Mouse (Mus musculus) heart, embryonic 11.5 days (tissue): Measurements from ENCODE around the gene Nol9. TPM values are rescaled to one million over a fixed set of nuclear protein-coding genes. Genes with fewer than 3 reads are reported as not detected.

Source experiments
- ATAC-seq: fragments of 200-750 bp; cut with Nextera tagmentation; replicated peaks from 2 replicates; pipeline ENCODE4 v1.8.0; 2017; ENCODE audit warnings: moderate library complexity; ENCODE audit not compliant: insufficient number of reproducible peaks, low FRiP score, low TSS enrichment
- H3K27ac ChIP-seq: fragments of 300-500 bp; sonication (generic); 2 replicates; pipeline ENCODE4 v1.5.1; 2014; ENCODE audit warnings: mild to moderate bottlenecking, low read depth, low read length
- H3K27me3 ChIP-seq: fragments of 300-500 bp; sonication (generic); 2 replicates; pipeline ENCODE4 v1.6.1; 2014; ENCODE audit warnings: mild to moderate bottlenecking, low read length, mixed read lengths; ENCODE audit not compliant: control insufficient read depth, insufficient read depth
- H3K36me3 ChIP-seq: fragments of 300-500 bp; sonication (generic); 2 replicates; pipeline ENCODE4 v1.6.1; 2014; ENCODE audit warnings: mild to moderate bottlenecking, low read length, moderate library complexity, mixed read lengths; ENCODE audit not compliant: control insufficient read depth, insufficient read depth
- H3K4me1 ChIP-seq: fragments of 300-500 bp; sonication (generic); 2 replicates; pipeline ENCODE4 v1.6.1; 2014; ENCODE audit warnings: low read length; ENCODE audit not compliant: control insufficient read depth, insufficient read depth
- H3K4me2 ChIP-seq: fragments of 300-500 bp; sonication (generic); 2 replicates; pipeline ENCODE4 v1.6.1; 2014; ENCODE audit warnings: mild to moderate bottlenecking, moderate library complexity
- H3K4me3 ChIP-seq: fragments of 300-500 bp; sonication (generic); 2 replicates; pipeline ENCODE4 v1.5.1; 2014; ENCODE audit warnings: low read depth, low read length
- H3K9ac ChIP-seq: fragments of 300-500 bp; sonication (generic); 2 replicates; pipeline ENCODE4 v1.6.1; 2014; ENCODE audit warnings: mild to moderate bottlenecking, low read depth, low read length, moderate library complexity
- H3K9me3 ChIP-seq: fragments of 300-500 bp; sonication (generic); replicated peaks from 2 replicates; pipeline ENCODE4 v1.6.1; 2016; ENCODE audit warnings: low read length; ENCODE audit not compliant: control insufficient read depth
- WGBS: fragments of 180-500 bp; shearing (Covaris S2); extraction: QIAGEN DNeasy Blood & Tissue Kit; methylation state at CpG from one replicate; pipeline ENCODE4 v1.1.7; 2014; ENCODE audit not compliant: insufficient replicate concordance; 5-methylcytosine and 5-hydroxymethylcytosine counted together
- polyA plus RNA-seq: library from polyadenylated mRNA; unstranded; fragments of >200 nt; fragmentation: Nextera tagmentation; extraction: Ambion mirVana; gene quantifications from 2 replicates; pipeline ENCODE4 v1.2.1, GENCODE M21; 2014

Nol9 gene
- polyA plus RNA-seq, 1 experiment from 2014 or later: 18.0 TPM

DNA sequence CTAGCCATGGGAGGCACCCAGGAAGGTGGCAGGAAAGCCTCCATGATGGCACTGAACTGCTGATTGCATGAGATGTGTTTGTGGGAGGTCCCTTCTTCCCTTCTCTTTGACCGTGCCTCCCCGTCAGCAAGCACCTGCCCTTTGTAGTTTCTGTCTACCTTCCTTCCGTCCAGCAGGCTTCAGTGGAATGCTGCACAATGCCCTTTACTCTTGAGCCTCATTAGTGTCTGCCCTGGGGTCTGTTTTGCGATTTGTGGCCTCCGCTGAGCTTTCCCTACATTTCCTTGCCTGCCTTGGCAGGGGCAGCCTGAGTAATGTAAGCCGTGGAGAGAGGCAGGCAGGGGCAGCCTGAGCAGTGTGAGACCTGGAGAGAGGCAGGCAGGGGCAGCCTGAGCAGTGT, 5.5 kb downstream of the Nol9 start:
- no peak overlapping the region for H3K27ac ChIP-seq
- H3K9ac ChIP-seq: no peak overlapping the region
- WGBS: 91% methylated on average over 6 of the region's 6 CpGs
- H3K27me3 ChIP-seq: no peaks in the 10 kb centered on the region
- peaks cover 7% of the 10 kb centered on the region for H3K4me1 ChIP-seq
- no peaks in the 10 kb centered on the region for H3K9me3 ChIP-seq
- no peak overlapping the region for H3K4me3 ChIP-seq
- H3K4me2 ChIP-seq: no peak overlapping the region
- no peak for ATAC-seq
- peaks cover 53% of the 10 kb centered on the region for H3K36me3 ChIP-seq

DNA sequence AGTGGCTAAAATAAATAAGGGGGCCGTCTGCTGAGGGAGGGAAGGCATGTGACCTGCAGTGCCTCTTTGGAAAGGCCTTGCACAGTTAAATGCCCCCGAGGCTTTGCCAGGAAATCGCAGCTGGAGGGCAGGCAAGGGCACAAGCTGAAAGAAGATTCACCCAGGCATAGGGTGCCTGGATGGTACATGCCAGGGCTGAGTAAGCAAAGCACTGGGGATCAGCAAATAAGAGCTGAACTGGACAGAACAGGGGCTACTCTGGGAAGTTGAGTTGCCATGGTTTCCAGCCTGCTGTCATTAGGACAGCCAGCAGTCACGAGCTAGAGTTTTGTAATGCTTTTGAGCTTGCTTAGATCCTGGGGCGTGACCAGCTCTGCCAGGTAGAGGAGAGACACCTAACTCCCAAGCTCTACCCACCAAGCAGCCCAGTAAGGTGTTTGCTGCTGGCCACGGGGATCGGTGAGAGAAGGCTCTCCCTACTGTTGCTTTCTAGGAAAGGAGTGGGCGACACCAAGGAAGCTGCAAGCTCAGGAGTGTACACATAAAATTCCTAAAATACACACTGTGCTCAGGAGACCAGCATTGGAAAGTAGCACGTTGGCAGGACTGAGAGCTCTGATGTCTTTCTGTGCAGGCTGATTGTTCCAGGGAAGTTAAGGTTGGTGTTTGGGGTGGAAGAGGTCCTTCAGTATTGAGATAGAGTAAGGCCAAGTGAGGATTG, 23.4 kb downstream of the Nol9 start:
- no peak overlapping the region for H3K27ac ChIP-seq
- no peaks in the 10 kb centered on the region for H3K9me3 ChIP-seq
- no peak overlapping the region for H3K9ac ChIP-seq
- no peaks in the 10 kb centered on the region for H3K27me3 ChIP-seq
- no peak overlapping the region for H3K4me2 ChIP-seq
- H3K4me3 ChIP-seq: no peak overlapping the region
- WGBS: 72% methylated on average over 9 of the region's 9 CpGs
- no peaks in the 10 kb centered on the region for H3K4me1 ChIP-seq
- ATAC-seq: no peak
- H3K36me3 ChIP-seq: peaks cover 20% of the 10 kb centered on the region

DNA sequence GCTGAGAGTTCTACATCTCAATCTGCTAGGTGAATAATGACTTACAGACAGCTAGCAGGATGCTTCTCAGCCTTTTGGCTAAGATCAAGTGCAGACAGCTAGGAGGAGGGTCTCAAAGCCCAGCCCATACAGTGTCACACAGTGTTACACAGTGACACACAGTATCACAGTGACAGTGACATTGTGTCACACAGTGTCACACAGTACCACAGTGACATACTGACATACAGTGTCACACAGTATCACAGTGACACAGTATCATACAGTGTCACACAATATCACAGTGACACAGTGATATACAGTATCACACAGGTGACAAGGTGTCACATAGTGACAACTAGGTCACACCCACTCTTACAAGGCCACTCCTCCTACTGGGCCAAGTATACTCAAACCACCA, 28.2 kb downstream of the Nol9 start:
- Histone ChIP-seq H3K27ac (no peak overlapping the region), H3K9me3 (no peaks in the 10 kb centered on the region), H3K4me3 (no peak overlapping the region), H3K36me3 (no peaks in the 10 kb centered on the region), H3K4me1 (peaks cover 3% of the 10 kb centered on the region; the same call in 1 of the 2 replicates), H3K9ac (no peak overlapping the region), H3K4me2 (no peak overlapping the region), H3K27me3 (no peaks in the 10 kb centered on the region)
- ATAC-seq: no peak

GRCm38 (mm10) chr4:152068166-152068724, 29.1 kb downstream of the Nol9 start:
- Histone ChIP-seq H3K4me2 (no peak overlapping the region), H3K9me3 (no peaks in the 10 kb centered on the region), H3K27me3 (no peaks in the 10 kb centered on the region), H3K4me1 (peaks cover 8% of the 10 kb centered on the region), H3K4me3 (no peak overlapping the region), H3K9ac (no peak overlapping the region), H3K36me3 (no peaks in the 10 kb centered on the region), H3K27ac (no peak overlapping the region)
- WGBS: 75% methylated on average over 6 of the region's 6 CpGs
- no peak for ATAC-seq

- WGBS: 65% methylated on average over 3 of the region's 3 CpGs
- no peak overlapping the region for H3K4me2 ChIP-seq
- H3K36me3 ChIP-seq: no peaks in the 10 kb centered on the region
- no peaks in the 10 kb centered on the region for H3K27me3 ChIP-seq
- no peak for ATAC-seq
- no peak overlapping the region for H3K9ac ChIP-seq
- H3K4me3 ChIP-seq: no peak overlapping the region
- peaks cover 8% of the 10 kb centered on the region for H3K4me1 ChIP-seq
- no peak overlapping the region for H3K27ac ChIP-seq
- no peaks in the 10 kb centered on the region for H3K9me3 ChIP-seq
Measured at GRCm38 (mm10) chr4:152069245-152069644, 30.1 kb downstream of the Nol9 start.

- H3K9ac ChIP-seq: no peak overlapping the region
- 67% methylated on average over 11 of the region's 11 CpGs for WGBS
- peaks cover 8% of the 10 kb centered on the region for H3K4me1 ChIP-seq
- no peak overlapping the region for H3K27ac ChIP-seq
- ATAC-seq: no peak
- no peak overlapping the region for H3K4me2 ChIP-seq
- H3K4me3 ChIP-seq: no peak overlapping the region
- H3K9me3 ChIP-seq: no peaks in the 10 kb centered on the region
- no peaks in the 10 kb centered on the region for H3K27me3 ChIP-seq
- H3K36me3 ChIP-seq: no peaks in the 10 kb centered on the region
Measured at GRCm38 (mm10) chr4:152070494-152071396, 31.6 kb downstream of the Nol9 start.

DNA sequence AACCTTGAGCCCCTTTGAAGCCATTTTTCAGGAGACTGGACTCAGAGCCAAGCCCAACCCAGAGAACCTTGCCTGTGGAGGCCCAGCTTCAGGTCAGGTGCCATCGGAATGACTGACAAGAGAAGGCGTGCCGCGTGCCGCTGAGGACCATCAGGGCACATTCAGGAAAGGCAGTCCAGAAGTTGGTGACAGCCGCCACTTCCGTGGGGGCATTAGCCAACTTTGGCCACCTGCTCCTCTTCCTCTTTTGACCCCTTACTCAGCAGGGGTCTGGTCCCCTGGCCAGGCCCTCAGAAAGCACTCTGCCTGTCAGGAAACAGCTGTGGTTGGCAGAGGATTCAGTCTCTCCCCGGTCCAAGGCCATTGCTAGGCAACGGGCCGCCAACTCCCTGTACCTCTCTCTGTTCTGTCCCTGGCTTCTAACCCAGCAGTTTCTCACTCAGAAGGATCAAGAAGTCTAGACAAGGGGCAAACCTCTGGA, 33.0 kb downstream of the Nol9 start, which contains the start of gene Plekhg5:
TSS of gene Plekhg5 (plus strand) at position 378 of the 481 bp plus-strand sequence.
- Histone ChIP-seq H3K9me3 (no peaks in the 10 kb centered on the region), H3K4me3 (no peak within 1 kb of the TSS), H3K36me3 (no peaks in the 10 kb centered on the region), H3K9ac (no peak within 1 kb of the TSS), H3K27me3 (no peaks in the 10 kb centered on the region), H3K27ac (no peak within 1 kb of the TSS), H3K4me2 (no peak within 1 kb of the TSS), H3K4me1 (peaks cover 8% of the 10 kb centered on the region)
- no peak for ATAC-seq
- WGBS: 62% methylated on average over 10 of the region's 10 CpGs

DNA sequence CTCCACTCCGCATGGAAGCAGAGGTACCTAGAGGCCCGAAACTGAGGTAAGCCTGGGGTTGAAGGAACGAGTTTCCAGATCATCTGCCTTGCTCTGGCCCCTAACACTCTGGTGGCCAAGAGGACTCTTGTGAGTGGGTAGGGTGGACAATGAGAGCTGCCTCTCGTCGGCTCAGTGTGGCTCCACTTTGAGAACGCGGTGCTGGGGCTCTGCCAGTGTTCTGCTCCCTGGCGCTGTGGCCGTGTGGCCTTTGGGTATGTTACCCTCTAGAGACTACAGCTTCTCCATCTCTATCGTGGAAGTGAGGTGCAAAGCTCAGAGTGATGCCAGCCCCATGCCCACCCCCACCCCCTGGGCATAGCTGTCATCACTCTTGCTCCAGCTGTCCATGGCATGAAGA, 33.5 kb downstream of the Nol9 start:
- H3K27me3 ChIP-seq: no peaks in the 10 kb centered on the region
- H3K9me3 ChIP-seq: no peaks in the 10 kb centered on the region
- WGBS: 75% methylated on average over 10 of the region's 10 CpGs
- no peak overlapping the region for H3K4me2 ChIP-seq
- ATAC-seq: no peak
- H3K27ac ChIP-seq: no peak overlapping the region
- H3K9ac ChIP-seq: no peak overlapping the region
- no peaks in the 10 kb centered on the region for H3K36me3 ChIP-seq
- H3K4me3 ChIP-seq: no peak overlapping the region
- peaks cover 8% of the 10 kb centered on the region for H3K4me1 ChIP-seq
